Mouse (Mus musculus): ENCODE data around the gene Rbm34.
"Not testable (repeated sequence)": the region's sequence is repeated elsewhere in the genome, so short reads cannot be mapped to it uniquely, and the experiment has no call there.

Gene Rbm34

DNA sequence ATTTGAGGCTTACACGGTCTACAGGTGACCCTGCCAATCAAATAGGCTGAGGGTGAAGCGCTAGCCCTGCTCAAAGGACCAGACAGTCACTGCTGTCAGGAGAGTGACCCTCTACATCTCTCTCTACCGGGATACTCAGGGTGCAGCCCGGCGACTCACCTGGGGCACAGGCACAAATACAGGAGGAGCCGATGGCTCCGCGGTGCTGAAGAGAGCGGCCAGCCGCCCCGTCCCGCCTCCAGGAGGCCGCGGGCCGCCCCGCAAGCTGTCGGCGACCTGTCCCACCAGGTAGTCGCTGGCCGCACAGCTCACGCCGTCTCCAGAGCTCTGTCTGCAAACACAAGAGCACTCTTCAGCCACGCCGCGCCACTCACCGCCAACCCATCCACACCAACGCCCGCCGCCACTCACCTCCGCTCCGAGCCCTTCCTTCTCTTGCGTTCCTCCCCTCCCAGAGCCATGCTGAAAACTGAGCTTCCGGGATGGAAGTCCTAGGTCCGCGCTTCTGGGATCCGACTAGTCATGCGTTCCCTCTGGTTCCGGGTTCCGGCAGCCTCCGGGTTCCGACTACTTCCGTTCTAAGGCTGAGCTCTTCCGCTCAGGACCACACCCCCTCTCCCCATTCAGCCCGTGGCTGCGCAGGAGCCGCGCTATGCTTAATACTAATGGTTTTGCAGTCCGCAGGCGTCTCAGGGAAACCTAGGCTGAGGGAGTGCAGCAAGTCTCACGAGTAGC is at the start of gene Rbm34:
Gene Rbm34 (minus strand): TSS at position 493 of the 735 bp plus-strand sequence.
- peak; percentile 95 for DNase-seq

- DNase-seq = no peak
Measured at GRCm38 (mm10) chr8:127011668-127012067, 40.8 kb upstream of the Rbm34 start.

DNA sequence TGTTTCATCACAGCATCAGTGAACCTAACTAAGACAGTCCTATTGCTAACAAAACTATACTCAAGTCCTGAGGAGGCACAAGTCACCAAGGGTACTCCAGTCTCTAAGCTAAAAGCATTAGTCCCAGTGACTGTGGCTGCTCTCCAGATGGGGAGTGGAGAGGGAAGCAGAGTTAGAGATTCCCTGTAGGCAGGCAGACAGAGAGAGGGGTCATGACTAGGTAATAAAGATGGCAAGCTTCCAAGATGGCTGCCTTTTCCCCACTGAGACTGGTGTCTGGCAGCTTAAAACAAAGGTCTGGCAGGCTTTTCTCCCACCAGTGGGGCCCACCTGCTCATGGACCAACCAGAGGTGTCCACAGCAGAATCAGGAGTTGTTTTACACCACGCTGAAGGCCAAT is 23.6 kb upstream of the Rbm34 start:
- DNase-seq = no peak

- no peak for DNase-seq
Measured at GRCm38 (mm10) chr8:126989363-126990153, 18.7 kb upstream of the Rbm34 start.

DNA sequence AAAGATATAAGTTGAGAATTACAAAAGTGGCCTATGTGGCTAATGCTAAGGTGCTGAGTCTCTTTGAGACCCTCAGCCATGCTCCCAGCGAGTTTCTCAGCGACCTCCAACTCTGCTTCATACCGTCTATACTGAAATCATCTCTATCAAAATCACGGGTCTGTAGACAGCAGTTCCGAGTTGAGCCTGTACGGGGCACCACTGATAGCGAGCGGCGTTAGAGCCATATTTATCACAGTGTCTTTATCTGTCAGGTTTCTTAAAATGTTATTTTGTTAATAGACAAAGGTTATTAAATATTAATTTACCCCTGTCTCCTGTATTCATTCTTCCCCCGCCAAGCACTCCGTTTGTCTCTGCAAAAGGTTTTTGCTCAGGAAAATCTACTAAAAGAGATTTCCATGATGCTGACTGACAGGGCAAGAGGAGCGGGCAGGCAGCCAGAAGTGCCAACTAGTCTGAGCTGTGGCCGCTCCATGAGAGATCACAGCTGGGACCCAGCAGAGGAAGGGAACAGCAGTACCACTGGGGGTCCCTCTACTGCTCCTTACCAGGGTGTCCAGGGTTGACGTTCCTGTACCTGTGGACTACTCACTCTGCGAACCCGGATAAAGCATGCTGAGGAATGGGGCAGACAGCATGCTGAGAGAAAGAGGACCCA is 17.6 kb upstream of the Rbm34 start:
- DNase-seq = no peak

GRCm38 (mm10) chr8:126986495-126986894 is 15.6 kb upstream of the Rbm34 start:
- DNase-seq = peak; percentile 79

GRCm38 (mm10) chr8:126980046-126980445 is 9.2 kb upstream of the Rbm34 start:
- DNase-seq = no peak

DNA sequence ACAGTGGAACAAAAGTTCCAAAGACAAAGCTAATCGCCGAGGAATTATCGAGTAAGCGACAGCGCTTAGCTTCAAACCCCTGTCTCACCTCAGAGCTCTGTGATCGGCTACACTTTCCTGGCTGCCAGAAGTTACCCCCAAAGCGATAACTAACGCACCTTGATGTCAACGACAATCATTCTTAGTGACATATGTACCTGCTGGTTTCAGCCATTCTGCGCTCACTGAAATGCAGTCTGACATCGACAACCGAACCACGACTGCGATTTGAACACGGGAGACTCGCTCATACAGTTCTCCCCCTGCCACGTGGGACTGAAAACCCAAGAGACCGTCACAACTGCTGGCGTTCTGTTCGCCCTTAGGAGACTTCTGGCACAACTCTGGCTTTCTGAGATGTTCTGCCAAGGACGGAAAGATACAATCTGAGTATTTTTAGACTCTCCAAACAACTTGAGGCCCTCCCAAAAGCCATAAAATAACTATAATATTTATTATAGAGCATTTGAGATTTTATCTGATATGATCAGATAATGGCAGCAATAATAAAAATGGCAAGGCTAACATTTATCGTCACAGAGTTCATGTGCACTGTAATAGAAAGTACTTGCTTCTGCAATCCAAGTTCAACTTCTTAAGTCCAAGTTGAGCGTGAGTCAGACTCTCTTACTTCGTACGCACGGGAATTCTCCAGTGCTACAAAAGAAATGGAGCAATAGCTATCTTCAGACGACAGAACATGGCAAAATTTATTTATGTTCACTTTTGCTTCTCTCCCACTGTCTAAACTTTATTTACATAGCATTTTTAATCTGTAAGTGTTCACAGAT is 8.4 kb upstream of the Rbm34 start:
- no peak for DNase-seq

DNA sequence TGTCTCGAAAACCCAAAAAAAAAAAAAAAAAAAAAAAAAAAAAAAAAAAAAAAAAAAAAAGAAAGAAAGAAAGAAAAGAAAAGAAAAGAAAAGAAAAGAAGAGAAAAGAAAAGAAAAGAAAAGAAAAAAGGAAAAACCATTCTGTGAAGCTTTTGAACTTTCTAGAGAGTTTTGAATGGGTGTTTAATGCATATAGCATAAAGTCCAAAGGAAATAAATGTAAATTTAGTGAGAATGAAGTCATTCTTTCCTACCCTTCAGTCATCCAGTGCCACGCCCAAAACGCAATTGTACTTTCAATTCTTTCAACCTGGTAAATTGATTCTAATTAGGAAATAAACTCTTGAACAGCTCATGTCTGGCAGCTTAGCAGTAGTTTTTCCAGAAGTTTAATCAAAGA is 7.7 kb upstream of the Rbm34 start:
- not testable (repeated sequence) for DNase-seq

GRCm38 (mm10) chr8:126978028-126978427 is 7.2 kb upstream of the Rbm34 start:
- DNase-seq = no peak

GRCm38 (mm10) chr8:126976608-126977348 is 5.9 kb upstream of the Rbm34 start:
- DNase-seq = no peak

- DNase-seq = no peak
Measured at GRCm38 (mm10) chr8:126975706-126976105, 4.8 kb upstream of the Rbm34 start.

DNA sequence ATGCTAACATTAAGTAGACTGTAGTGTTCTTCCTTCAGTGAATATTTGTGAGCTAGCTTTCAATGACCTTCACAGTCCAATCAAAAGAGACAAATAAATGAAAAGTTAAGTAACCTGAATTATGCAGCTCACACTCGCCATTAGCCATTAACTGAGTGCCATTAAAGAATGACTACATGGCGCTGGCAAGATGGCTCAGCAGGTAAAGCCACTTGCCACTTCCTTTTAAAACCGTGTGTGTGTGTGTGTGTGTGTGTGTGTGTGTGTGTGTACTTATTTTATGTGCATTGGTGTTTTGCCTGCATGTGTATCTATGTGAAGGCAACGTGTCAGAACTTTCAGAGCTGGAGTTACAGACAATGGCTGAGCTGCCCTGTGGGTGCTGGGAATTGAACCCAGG is 3.6 kb upstream of the Rbm34 start:
- no peak for DNase-seq

- DNase-seq = no peak
Measured at GRCm38 (mm10) chr8:126973686-126974265, 2.9 kb upstream of the Rbm34 start.

DNA sequence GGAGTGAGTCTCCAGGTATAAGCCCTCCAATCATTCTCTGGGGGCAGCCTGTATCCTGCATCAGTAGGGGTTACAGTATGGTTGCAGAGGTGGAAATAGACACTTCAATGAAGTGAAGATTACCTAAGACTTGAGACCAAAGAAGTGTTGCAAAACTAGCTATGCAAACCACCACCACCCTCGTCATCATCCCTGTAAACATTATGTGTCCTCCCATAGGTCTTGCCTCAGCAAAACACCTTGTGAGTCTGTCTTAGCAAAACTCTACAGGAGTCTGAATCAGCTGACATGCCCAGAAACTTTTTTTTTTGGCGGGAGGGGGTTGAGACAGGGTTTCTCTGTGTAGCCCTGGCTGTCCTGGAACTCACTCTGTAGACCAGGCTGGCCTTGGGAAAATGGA is 1.8 kb upstream of the Rbm34 start:
- no peak for DNase-seq

GRCm38 (mm10) chr8:126972102-126972501 is 1.2 kb upstream of the Rbm34 start:
- DNase-seq = no peak

GRCm38 (mm10) chr8:126971314-126971664 is 418 bp upstream of the Rbm34 start:
- no peak for DNase-seq

DNA sequence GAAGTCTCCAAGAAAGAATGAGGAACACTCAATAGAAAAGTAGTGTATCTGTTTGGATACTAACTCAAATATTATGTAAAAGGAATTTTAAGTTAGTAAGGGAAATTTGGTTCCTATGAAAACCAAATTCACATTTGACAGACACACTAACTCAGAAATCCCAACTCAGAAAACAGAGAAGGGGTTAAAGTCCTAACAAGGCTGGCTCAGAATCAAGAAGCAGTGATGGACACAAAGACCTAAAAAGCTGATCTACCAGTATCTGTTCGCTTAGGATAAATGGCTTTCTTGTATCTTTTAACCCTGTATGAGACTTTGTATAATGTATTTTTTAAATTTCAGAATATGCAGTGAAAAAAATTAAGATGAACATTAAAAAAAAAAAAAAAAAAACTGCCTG is 1.3 kb downstream of the Rbm34 start:
- DNase-seq = no peak

- DNase-seq = no peak
Measured at GRCm38 (mm10) chr8:126968107-126968506, 2.8 kb downstream of the Rbm34 start.

- no peak for DNase-seq
Measured at GRCm38 (mm10) chr8:126965246-126965645, 5.6 kb downstream of the Rbm34 start.

GRCm38 (mm10) chr8:126962871-126963270 is 8.0 kb downstream of the Rbm34 start:
- no peak for DNase-seq

DNA sequence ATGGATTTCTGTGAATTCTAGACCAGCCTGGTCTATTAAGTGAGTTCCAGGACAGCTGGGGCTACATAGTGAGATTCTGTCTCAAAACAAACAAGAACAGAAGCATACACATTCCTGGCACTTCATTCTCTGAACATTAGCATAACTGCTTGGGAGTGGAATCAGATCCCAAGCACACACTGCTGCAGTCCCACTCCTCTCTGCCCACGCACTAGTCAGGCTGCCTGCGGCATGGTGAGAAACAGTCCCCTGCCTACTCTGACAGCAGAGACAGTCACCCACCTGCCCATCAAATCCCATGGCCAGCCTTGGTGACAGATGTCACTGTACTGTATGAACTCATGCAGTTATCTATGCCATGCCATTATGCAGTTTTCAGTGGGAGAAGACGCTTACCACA is 9.4 kb downstream of the Rbm34 start:
- DNase-seq = no peak

All from thymus, postnatal 25 days (tissue).